15 mouse cellular contexts compared by ENCODE assay signal in genomic region chr6:116405715-116406114, GRCm38 (mm10). TPM values are rescaled to one million over a fixed set of nuclear protein-coding genes. Genes with fewer than 3 reads are reported as not detected.
DNase-seq lines count a peak whose midpoint lies in the region; ATAC-seq and TF ChIP-seq lines count a peak whose summit lies in the region.
"Had no signal": no experiment of that assay in that cellular context is flagged by ENCODE, and none has a peak within 500 bp of the region (broad histone marks: within the 10 kb centered on the region; RNA-seq: fewer than 3 reads in every experiment).

No protein-coding gene starts in this region.

- no peak overlapping the region for H3K4me3 ChIP-seq in hindbrain, embryonic 10.5 days
- no peak overlapping the region for H3K4me3 ChIP-seq in hindbrain, embryonic 14.5 days (replicated peaks; ENCODE audit: low read length)
- H3K4me3 ChIP-seq in C2C12 (ENCODE audit: insufficient read depth, poor library complexity, severe bottlenecking) = no peak overlapping the region
- no peak overlapping the region for H3K4me3 ChIP-seq in hindbrain, embryonic 13.5 days
- H3K4me3 ChIP-seq in midbrain, embryonic 15.5 days = no peak overlapping the region
- no peak overlapping the region for H3K4me3 ChIP-seq in thymus, adult 2 months (ENCODE audit: control insufficient read depth, insufficient read depth, low read length)
- H3K4me3 ChIP-seq: liver, embryonic 12.5 days; lung, embryonic 15.5 days had no signal

- no peak for TF ChIP-seq CTCF in C2C12 (IDR thresholded peaks at IDR 0.05; ENCODE audit: control insufficient read depth, insufficient read depth, insufficient read length)
- no peak for TF ChIP-seq CTCF in thymus, adult 2 months (IDR thresholded peaks at IDR 0.05; ENCODE audit: borderline replicate concordance, control insufficient read depth, extremely low read depth, insufficient read depth, low read length, poor library complexity)

- TF ChIP-seq POLR2A in thymus, adult 2 months (IDR thresholded peaks at IDR 0.05; ENCODE audit: control insufficient read depth, extremely low read depth, insufficient read depth, low read length, poor library complexity) = no peak

- peaks cover 40% of the 10 kb centered on the region for H3K4me1 ChIP-seq in hindbrain, embryonic 10.5 days (replicated peaks)
- H3K4me1 ChIP-seq in hindbrain, embryonic 14.5 days (replicated peaks; ENCODE audit: control insufficient read depth, insufficient read depth, low read length) = peaks cover 10% of the 10 kb centered on the region; the same call in 1 of the 2 replicates
- peaks cover 27% of the 10 kb centered on the region for H3K4me1 ChIP-seq in hindbrain, embryonic 13.5 days (replicated peaks)
- peaks cover 10% of the 10 kb centered on the region for H3K4me1 ChIP-seq in midbrain, embryonic 15.5 days
- no peaks in the 10 kb centered on the region for H3K4me1 ChIP-seq in thymus, adult 2 months (replicated peaks; ENCODE audit: control insufficient read depth, insufficient read depth, low read length)
- H3K4me1 ChIP-seq: lung, embryonic 15.5 days had no signal

- no peaks in the 10 kb centered on the region for H3K27me3 ChIP-seq in hindbrain, embryonic 10.5 days (ENCODE audit: insufficient read depth, poor library complexity, severe bottlenecking)
- H3K27me3 ChIP-seq in hindbrain, embryonic 14.5 days (ENCODE audit: control insufficient read depth, insufficient read depth, low read length) = no peaks in the 10 kb centered on the region
- H3K27me3 ChIP-seq in C2C12 (ENCODE audit: control insufficient read depth, insufficient read depth, insufficient read length) = no peaks in the 10 kb centered on the region
- no peaks in the 10 kb centered on the region for H3K27me3 ChIP-seq in hindbrain, embryonic 13.5 days
- no peaks in the 10 kb centered on the region for H3K27me3 ChIP-seq in midbrain, embryonic 15.5 days (replicated peaks)
- H3K27me3 ChIP-seq in thymus, adult 2 months (ENCODE audit: control insufficient read depth, insufficient read depth, low read length) = no peaks in the 10 kb centered on the region
- H3K27me3 ChIP-seq: liver, embryonic 12.5 days; lung, embryonic 15.5 days had no signal

- ATAC-seq in hindbrain, embryonic 14.5 days (ENCODE audit: low FRiP score) = no peak
- no peak; the same call in 1 of the 2 replicates for ATAC-seq in hindbrain, embryonic 13.5 days (ENCODE audit: low FRiP score)
- ATAC-seq in midbrain, embryonic 15.5 days (replicated peaks) = no peak; the same call in 1 of the 2 replicates
- ATAC-seq: intestine, postnatal 0 days; liver, embryonic 12.5 days had no signal

- DNase-seq in hindbrain, embryonic 10.5 days (ENCODE audit: low spot score) = no peak
- no peak for DNase-seq in hindbrain, embryonic 14.5 days (ENCODE audit: low spot score)
- no peak for DNase-seq in B cell, adult 2 months
- DNase-seq in thymus, adult 2 months = no peak
- DNase-seq: adrenal gland, postnatal 10 days; gastrocnemius, postnatal 25 days; heart, postnatal 10 days; kidney, postnatal 10 days; right cerebral cortex, postnatal 25 days had no signal

- peak overlapping the region; percentile 3 for H3ac ChIP-seq in C2C12 (ENCODE audit: control insufficient read depth, insufficient read length, low read depth)

- WGBS in hindbrain, embryonic 10.5 days = 71% methylated on average over 5 of the region's 5 CpGs
- WGBS in hindbrain, embryonic 14.5 days = 73% methylated on average over 5 of the region's 5 CpGs
- WGBS in hindbrain, embryonic 13.5 days = 66% methylated on average over 5 of the region's 5 CpGs
- 74% methylated on average over 5 of the region's 5 CpGs for whole genome bisulfite sequencing in midbrain, embryonic 15.5 days
- WGBS in thymus, adult 2 months = 76% methylated on average over 5 of the region's 5 CpGs

- H3K79me2 ChIP-seq in C2C12 (ENCODE audit: control insufficient read depth, insufficient read depth) = no peaks in the 10 kb centered on the region

- peak overlapping the region; percentile 77 for H3K27ac ChIP-seq in hindbrain, embryonic 10.5 days
- H3K27ac ChIP-seq in hindbrain, embryonic 14.5 days = no peak overlapping the region
- peak overlapping the region; percentile 66; the same call in 1 of the 2 replicates for H3K27ac ChIP-seq in hindbrain, embryonic 13.5 days
- H3K27ac ChIP-seq in midbrain, embryonic 15.5 days = peak overlapping the region; percentile 6; the same call in 1 of the 2 replicates
- no peak overlapping the region for H3K27ac ChIP-seq in thymus, adult 2 months (ENCODE audit: control insufficient read depth, insufficient read depth, low read length)
- H3K27ac ChIP-seq: liver, embryonic 12.5 days; lung, embryonic 15.5 days had no signal

- peaks cover 53% of the 10 kb centered on the region for H3K36me3 ChIP-seq in hindbrain, embryonic 10.5 days
- H3K36me3 ChIP-seq in hindbrain, embryonic 14.5 days (replicated peaks; ENCODE audit: control insufficient read depth, insufficient read depth) = peaks cover 71% of the 10 kb centered on the region
- peaks cover 9% of the 10 kb centered on the region for H3K36me3 ChIP-seq in C2C12 (ENCODE audit: control insufficient read depth, insufficient read depth)
- peaks cover 64% of the 10 kb centered on the region for H3K36me3 ChIP-seq in hindbrain, embryonic 13.5 days
- H3K36me3 ChIP-seq in midbrain, embryonic 15.5 days (replicated peaks) = peaks cover 11% of the 10 kb centered on the region; the same call in 1 of the 2 replicates
- H3K36me3 ChIP-seq in thymus, adult 2 months (ENCODE audit: control insufficient read depth, insufficient read depth, low read length) = no peaks in the 10 kb centered on the region

- no peaks in the 10 kb centered on the region for H3K79me3 ChIP-seq in C2C12 (ENCODE audit: low read depth)

- no peak overlapping the region for H3K4me2 ChIP-seq in hindbrain, embryonic 14.5 days (replicated peaks)
- no peak overlapping the region for H3K4me2 ChIP-seq in hindbrain, embryonic 13.5 days
- no peak overlapping the region for H3K4me2 ChIP-seq in midbrain, embryonic 15.5 days
- H3K4me2 ChIP-seq: liver, embryonic 12.5 days; lung, embryonic 15.5 days had no signal

- no peak overlapping the region for H3K9ac ChIP-seq in hindbrain, embryonic 14.5 days
- H3K9ac ChIP-seq in hindbrain, embryonic 13.5 days = no peak overlapping the region
- H3K9ac ChIP-seq in midbrain, embryonic 15.5 days = no peak overlapping the region
- H3K9ac ChIP-seq: liver, embryonic 12.5 days; lung, embryonic 15.5 days had no signal

- H3K9me3 ChIP-seq in hindbrain, embryonic 10.5 days = no peaks in the 10 kb centered on the region
- no peaks in the 10 kb centered on the region for H3K9me3 ChIP-seq in hindbrain, embryonic 14.5 days (ENCODE audit: control insufficient read depth, low read length)
- no peaks in the 10 kb centered on the region for H3K9me3 ChIP-seq in hindbrain, embryonic 13.5 days
- H3K9me3 ChIP-seq in midbrain, embryonic 15.5 days = no peaks in the 10 kb centered on the region
- H3K9me3 ChIP-seq: liver, embryonic 12.5 days; lung, embryonic 15.5 days had no signal

TF ChIP-seq in C2C12, 6 proteins besides CTCF, POLR2A, EP300 and RAD21:
- TF ChIP-seq MYOD1 (IDR thresholded peaks at IDR 0.05; ENCODE audit: control insufficient read depth, insufficient read length, low read depth) = peak; percentile 2
- TF ChIP-seq MYOG (IDR thresholded peaks at IDR 0.05; ENCODE audit: control insufficient read depth, extremely low read depth, insufficient read length) = no peak

RNA-seq across cellular contexts. Expression of gene Alox5, which starts 55.3 kb away (rescaled TPM):
- 1.1 and 1.6 TPM in 2 replicates for polyA plus RNA-seq in hindbrain, embryonic 10.5 days (2016; fragmentation: Nextera tagmentation; extraction: Ambion mirVana)
- polyA plus RNA-seq in hindbrain, embryonic 14.5 days (2014; fragmentation: Nextera tagmentation; extraction: Ambion mirVana) = 0.31 and 0.80 TPM in 2 replicates
- polyA plus RNA-seq in C2C12 (2012; fragmentation: generic; extraction: Trizol) = 7.1 TPM
- 0.57 and 0.73 TPM in 2 replicates for polyA plus RNA-seq in hindbrain, embryonic 13.5 days (2015; fragmentation: Nextera tagmentation; extraction: Ambion mirVana)
- polyA plus RNA-seq in midbrain, embryonic 15.5 days (2015; fragmentation: Nextera tagmentation; extraction: Ambion mirVana) = 0.30 and 0.79 TPM in 2 replicates
- polyA plus RNA-seq in thymus, adult 2 months (2012; rRNA removed) = 3.1 and 5.3 TPM in 2 replicates

Comparison
In these comparisons a context has a peak if more than half of its experiments do, and no peak if none do; other contexts are left out.
1. H3K27ac ChIP-seq: peak in hindbrain, embryonic 10.5 days (single experiment), hindbrain, embryonic 13.5 days (single experiment) and midbrain, embryonic 15.5 days (single experiment); none in hindbrain, embryonic 14.5 days (single experiment) and thymus, adult 2 months (single experiment).